Mouse (Mus musculus) olfactory bulb, adult 2 months (tissue): Measurements from ENCODE around the gene Pde3a.

Experiments used
- CTCF ChIP-seq: fragments of 200-500 bp; IDR thresholded peaks from 2 replicates; pipeline ENCODE4 v1.5.1; 2012; ENCODE audit warnings: low read depth, mild to moderate bottlenecking, low read length, moderate library complexity; ENCODE audit not compliant: insufficient read depth
- POLR2A ChIP-seq: fragments of 200-500 bp; IDR thresholded peaks from 2 replicates; pipeline ENCODE4 v1.6.1; 2012; ENCODE audit warnings: mild to moderate bottlenecking, low read depth, low read length, moderate library complexity; ENCODE audit not compliant: insufficient read depth

DNA sequence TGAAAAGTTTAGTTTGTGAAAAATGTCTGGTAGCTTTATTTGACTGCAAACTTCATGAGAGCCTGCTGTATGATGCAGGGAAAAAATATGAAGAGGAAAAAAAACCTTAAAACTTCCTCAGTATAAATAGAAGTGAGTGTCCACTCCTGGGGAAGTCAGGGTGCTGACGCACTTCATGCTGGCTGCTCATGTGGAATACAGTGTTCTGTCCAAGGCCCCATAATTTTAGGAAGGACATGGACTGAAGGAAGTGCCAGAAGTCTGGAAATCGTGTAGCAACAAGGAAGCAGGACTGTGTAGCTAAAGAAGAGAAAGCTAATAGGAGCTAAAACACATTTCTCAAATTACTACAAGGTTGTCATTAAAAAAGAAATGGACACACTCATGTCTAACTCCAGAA lies 59.4 kb downstream of the Pde3a start:
- TF ChIP-seq CTCF (no peak), POLR2A (no peak)
